Mouse (Mus musculus) kidney, adult 9 months (tissue): Measurements from ENCODE around the gene Mlec.
"Not testable (repeated sequence)": the region's sequence is repeated elsewhere in the genome, so short reads cannot be mapped to it uniquely, and the experiment has no call there.

Source experiments
- DNase-seq: peaks from one replicate; pipeline ENCODE4 v3.0.0; 2022

The Mlec gene

GRCm38 (mm10) chr5:115124690-115125089 lies 33.3 kb downstream of the Mlec start:
- DNase-seq: no peak

- no peak for DNase-seq
These were observed 37.0 kb downstream of the Mlec start for GRCm38 (mm10) chr5:115120978-115121377.

DNA sequence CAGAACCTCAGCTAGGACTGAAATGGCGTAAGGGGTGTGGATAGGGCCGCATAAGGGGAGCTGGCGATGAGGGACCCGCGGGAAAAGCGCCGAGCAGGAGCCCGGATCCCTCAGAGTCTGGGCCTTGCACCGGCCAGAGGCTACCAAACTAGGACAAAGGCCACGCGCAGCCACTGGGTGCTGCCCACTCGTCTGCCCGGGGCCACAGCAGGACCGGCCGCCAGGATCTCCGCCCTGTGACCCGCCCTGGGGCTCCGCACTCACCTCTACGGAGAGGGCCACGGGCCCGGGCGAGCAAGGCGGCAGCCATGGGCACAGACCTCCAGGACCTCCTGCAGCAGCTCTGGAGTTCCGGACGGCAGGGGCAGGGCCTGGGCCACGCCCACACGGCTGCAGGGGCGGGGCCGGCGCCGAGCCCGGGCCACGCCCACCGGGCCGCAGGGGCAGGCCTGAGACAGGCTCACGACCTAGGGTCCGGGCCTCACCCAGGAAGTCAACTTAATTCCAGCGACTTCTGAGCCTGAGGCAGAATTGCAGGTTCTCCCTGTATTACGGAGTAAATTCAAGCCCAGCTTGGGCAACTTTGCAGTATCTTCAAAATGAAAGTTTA lies 38.9 kb downstream of the Mlec start, which contains the start of gene Acads:
Gene Acads, minus strand, starts transcription at position 386 of the 610 bp plus-strand sequence.
- peak; percentile 95 for DNase-seq

GRCm38 (mm10) chr5:115117467-115117866 lies 40.5 kb downstream of the Mlec start:
- DNase-seq: no peak

- no peak for DNase-seq
These were observed 41.6 kb downstream of the Mlec start for GRCm38 (mm10) chr5:115116426-115116825.

- no peak for DNase-seq
These were observed 43.5 kb downstream of the Mlec start for GRCm38 (mm10) chr5:115114501-115114900.

- DNase-seq: no peak
These were observed 44.7 kb downstream of the Mlec start for GRCm38 (mm10) chr5:115113244-115113643.

GRCm38 (mm10) chr5:115111156-115111555 lies 46.8 kb downstream of the Mlec start:
- no peak for DNase-seq

- not testable (repeated sequence) for DNase-seq
These were observed 54.7 kb downstream of the Mlec start for GRCm38 (mm10) chr5:115103253-115103652.

DNA sequence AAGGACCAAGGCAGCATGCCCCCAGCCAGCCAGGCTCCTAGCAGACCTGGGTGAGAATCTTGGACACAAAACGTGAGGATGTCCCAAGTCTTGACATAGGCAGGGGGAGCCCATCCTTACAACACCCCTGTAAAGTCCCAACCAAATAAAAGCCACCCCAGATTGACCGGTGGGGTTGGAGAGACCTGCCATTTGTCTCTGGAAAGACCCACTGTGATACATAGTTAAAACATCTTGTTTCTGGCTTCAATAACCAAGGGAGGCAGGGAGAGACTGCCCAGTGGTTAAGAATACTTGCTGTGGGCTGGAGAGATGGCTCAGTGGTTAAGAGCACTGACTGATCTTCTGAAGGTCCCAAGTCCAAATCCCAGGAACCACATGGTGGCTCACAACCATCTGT lies 55.7 kb downstream of the Mlec start:
- DNase-seq: no peak

DNA sequence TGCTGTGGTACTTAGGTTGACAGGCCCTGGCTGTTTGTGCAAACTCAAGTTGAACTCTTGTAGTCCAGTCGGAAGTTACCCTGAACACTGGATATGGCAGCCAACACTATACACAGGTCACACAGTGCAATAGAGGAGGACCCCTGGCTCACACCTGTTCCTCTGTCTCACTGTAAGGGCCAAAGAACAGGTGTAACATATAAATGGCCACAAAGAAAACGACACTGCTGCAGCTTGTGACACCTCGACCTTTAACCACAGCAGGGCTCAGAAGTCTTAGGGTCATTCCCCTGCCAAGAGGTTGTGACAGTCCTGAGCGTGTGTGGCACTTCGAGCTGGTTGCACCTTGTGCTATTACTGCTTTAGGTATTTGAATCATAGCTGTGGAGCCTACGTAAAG lies 57.5 kb downstream of the Mlec start:
- no peak for DNase-seq

GRCm38 (mm10) chr5:115099991-115100390 lies 58.0 kb downstream of the Mlec start:
- DNase-seq: no peak

- DNase-seq: no peak
These were observed 58.4 kb downstream of the Mlec start for GRCm38 (mm10) chr5:115099530-115099929.

- DNase-seq: no peak
These were observed 59.8 kb downstream of the Mlec start, which contains the start of gene Gm10401 for GRCm38 (mm10) chr5:115098195-115098594. Gene Gm10401 (minus strand): TSS chr5:115098295.
